Mouse (Mus musculus) CD4-positive naive resting alpha-beta T cell, adult 76 days (primary cell): Measurements from ENCODE around the gene Mbd4. TPM values are rescaled to one million over a fixed set of nuclear protein-coding genes. Genes with fewer than 3 reads are reported as not detected.

Source experiments
- total RNA-seq: library from RNA; stranded (reverse); gene quantifications from one replicate; pipeline ENCODE4 v1.2.4, GENCODE M21; 2023

The Mbd4 gene
- 6.4 TPM for total RNA-seq

GRCm38 (mm10) chr6:115853091-115853813, at the start of gene Mbd4, which contains the start of gene Ift122:
Gene Mbd4 (minus strand): TSS chr6:115853371.
Gene Ift122 (plus strand): TSS chr6:115853470.

GRCm38 (mm10) chr6:115838161-115838597, 15.0 kb downstream of the Mbd4 start, which contains the start of gene Efcab12:
Gene Efcab12 (minus strand): TSS chr6:115838412.

GRCm38 (mm10) chr6:115808488-115809231, 44.5 kb downstream of the Mbd4 start, which contains the start of gene Rpl32:
Gene Rpl32 (minus strand): TSS chr6:115808747.

Other genes starting within 250 kb of the Mbd4 start
- gene Raf1, start 176.7 kb downstream of the Mbd4 start, total RNA-seq: 140 TPM
- not detected for gene Tmem40, start 91.0 kb downstream of the Mbd4 start, total RNA-seq
- gene Cand2, start 78.8 kb downstream of the Mbd4 start, total RNA-seq: 8.0 TPM
- 3,187 TPM for gene Rpl32, start 44.6 kb downstream of the Mbd4 start, total RNA-seq
- gene Efcab12, start 15.0 kb downstream of the Mbd4 start, total RNA-seq: 0.70 TPM
- 2.3 TPM for gene Ift122, start 99 bp upstream of the Mbd4 start, total RNA-seq
- not detected for gene Rho, start 78.4 kb upstream of the Mbd4 start, total RNA-seq
- gene H1foo, start 91.6 kb upstream of the Mbd4 start, total RNA-seq: not detected
- gene Plxnd1, start 141.6 kb upstream of the Mbd4 start, total RNA-seq: 29.4 TPM